Mouse (Mus musculus) stomach, embryonic 14.5 days (tissue): ENCODE data around the gene E330034G19Rik. TPM values are rescaled to one million over a fixed set of nuclear protein-coding genes. Genes with fewer than 3 reads are reported as not detected.

Experiments
- ATAC-seq: fragments of 200-750 bp; cut with Nextera tagmentation; 2 replicates; pipeline ENCODE4 v1.8.0; 2017; ENCODE audit warnings: low read depth, moderate TSS enrichment; ENCODE audit not compliant: insufficient number of reproducible peaks, insufficient read depth, low FRiP score
- H3K27ac ChIP-seq: fragments of 300-500 bp; sonication (generic); 2 replicates; pipeline ENCODE4 v1.5.1; 2014; ENCODE audit warnings: mild to moderate bottlenecking, low read length, moderate library complexity, mixed read lengths
- H3K27me3 ChIP-seq: fragments of 300-500 bp; sonication (generic); 2 replicates; pipeline ENCODE4 v1.6.1; 2014; ENCODE audit warnings: low read length, control low read depth, mixed read lengths; ENCODE audit not compliant: control insufficient read depth, insufficient read depth
- H3K36me3 ChIP-seq: fragments of 300-500 bp; sonication (generic); 2 replicates; pipeline ENCODE4 v1.6.1; 2014; ENCODE audit warnings: mild to moderate bottlenecking, control low read depth, low read length, moderate library complexity, mixed read lengths; ENCODE audit not compliant: control insufficient read depth, insufficient read depth
- H3K4me1 ChIP-seq: fragments of 300-500 bp; sonication (generic); 2 replicates; pipeline ENCODE4 v1.6.1; 2014; ENCODE audit warnings: low read length, control low read depth, mixed read lengths; ENCODE audit not compliant: control insufficient read depth, insufficient read depth
- H3K4me2 ChIP-seq: fragments of 300-500 bp; sonication (generic); replicated peaks from 2 replicates; pipeline ENCODE4 v1.6.1; 2014; ENCODE audit warnings: low read depth, low read length, control low read depth
- H3K4me3 ChIP-seq: fragments of 300-500 bp; sonication (generic); 2 replicates; pipeline ENCODE4 v1.5.1; 2014; ENCODE audit warnings: low read depth, low read length, control low read depth
- H3K9ac ChIP-seq: fragments of 300-500 bp; sonication (generic); replicated peaks from 2 replicates; pipeline ENCODE4 v1.6.1; 2014; ENCODE audit warnings: low read depth, mild to moderate bottlenecking, control low read depth, low read length, moderate library complexity, mixed read lengths
- H3K9me3 ChIP-seq: fragments of 300-500 bp; sonication (generic); 2 replicates; pipeline ENCODE4 v1.6.1; 2016; ENCODE audit warnings: low read depth, low read length, control low read depth; ENCODE audit not compliant: control insufficient read depth
- WGBS: fragments of 180-500 bp; shearing (Covaris S2); extraction: QIAGEN DNeasy Blood & Tissue Kit; methylation state at CpG from one replicate; pipeline ENCODE4 v1.1.7; 2014; 5-methylcytosine and 5-hydroxymethylcytosine counted together
- polyA plus RNA-seq: library from polyadenylated mRNA; unstranded; fragments of >200 nt; fragmentation: Nextera tagmentation; extraction: Ambion mirVana; gene quantifications from 2 replicates; pipeline ENCODE4 v1.2.1, GENCODE M21; 2014

The E330034G19Rik gene
- polyA plus RNA-seq = not detected in 2 replicates

DNA sequence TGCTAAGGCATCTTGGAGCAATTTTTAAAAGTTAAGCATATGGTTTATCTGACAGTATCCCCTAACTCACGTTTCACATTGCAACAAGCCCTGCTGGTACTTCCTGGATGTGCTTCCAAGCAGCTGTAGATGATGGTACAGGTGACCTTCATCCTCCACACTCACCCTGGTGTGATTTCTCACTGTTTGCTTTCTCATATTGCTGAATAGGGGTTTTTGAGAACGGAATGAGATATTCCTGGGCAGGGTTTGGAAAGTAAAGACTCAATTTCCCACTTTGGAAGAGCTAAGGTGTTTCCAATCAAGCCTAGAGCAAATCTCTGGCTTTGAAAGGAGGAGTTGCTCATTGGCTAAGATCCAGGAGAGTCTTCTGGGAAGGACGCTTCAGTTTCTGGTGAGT is at the start of gene E330034G19Rik:
TSS of gene E330034G19Rik (plus strand) at position 301 of the 400 bp plus-strand sequence.
- Histone ChIP-seq H3K4me2 (no peak within 1 kb of the TSS), H3K9ac (no peak within 1 kb of the TSS), H3K27me3 (no peaks in the 10 kb centered on the region), H3K4me1 (no peaks in the 10 kb centered on the region), H3K4me3 (no peak within 1 kb of the TSS), H3K36me3 (no peaks in the 10 kb centered on the region), H3K9me3 (no peaks in the 10 kb centered on the region), H3K27ac (no peak within 1 kb of the TSS)
- ATAC-seq = no peak
- WGBS = 45% methylated on average over 3 of the region's 3 CpGs

DNA sequence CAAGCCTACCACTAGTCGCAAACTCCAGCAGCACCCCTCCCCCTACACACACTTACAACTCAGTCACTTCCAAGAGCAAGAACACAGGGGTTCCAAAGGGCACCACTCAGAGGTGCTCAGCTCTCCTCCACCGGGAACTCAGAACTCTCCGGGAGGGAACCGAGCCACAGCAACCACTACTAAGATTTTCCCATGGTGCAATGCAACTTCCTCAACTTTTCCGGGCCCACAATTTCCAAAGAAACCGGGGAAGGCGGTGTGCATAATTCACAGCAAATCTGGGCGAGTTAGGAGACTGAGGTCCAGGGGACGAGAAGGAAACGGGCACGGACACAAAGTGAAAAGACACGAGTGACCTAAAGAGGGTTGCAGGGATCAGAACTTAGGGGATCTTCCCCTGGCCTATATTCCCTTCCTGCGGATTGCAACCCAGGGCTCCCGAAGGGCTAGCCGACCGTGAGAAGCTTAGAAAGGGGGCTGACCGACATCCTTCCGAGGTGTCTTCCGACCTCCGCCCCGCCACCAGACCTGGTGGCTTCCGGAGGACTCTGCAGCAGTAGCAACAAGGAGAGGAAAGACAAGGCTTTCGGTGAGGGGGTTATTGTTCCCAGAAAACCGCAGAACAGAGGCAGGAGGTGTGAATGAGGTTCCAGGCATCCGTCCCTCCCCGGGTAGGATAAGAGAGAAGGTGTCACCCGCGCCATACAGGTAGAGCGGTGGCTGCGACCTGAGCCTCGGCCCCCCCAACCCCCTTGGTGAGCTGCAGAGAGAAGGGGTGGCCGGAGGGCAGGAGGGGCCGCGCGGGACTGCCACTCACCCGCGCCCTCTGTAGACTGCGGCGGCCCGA is 48.5 kb upstream of the E330034G19Rik start:
- Histone ChIP-seq H3K27ac (peak overlapping the region; percentile 90), H3K4me1 (peaks cover 5% of the 10 kb centered on the region; the same call in 1 of the 2 replicates), H3K9ac (peak overlapping the region; percentile 83), H3K9me3 (no peaks in the 10 kb centered on the region), H3K4me3 (peak overlapping the region; percentile 84), H3K27me3 (no peaks in the 10 kb centered on the region), H3K36me3 (no peaks in the 10 kb centered on the region; the same call in 1 of the 2 replicates), H3K4me2 (peak overlapping the region; percentile 97)
- under 1% methylated on average over 40 of the region's 40 CpGs for WGBS
- no peak; the same call in 1 of the 2 replicates for ATAC-seq

DNA sequence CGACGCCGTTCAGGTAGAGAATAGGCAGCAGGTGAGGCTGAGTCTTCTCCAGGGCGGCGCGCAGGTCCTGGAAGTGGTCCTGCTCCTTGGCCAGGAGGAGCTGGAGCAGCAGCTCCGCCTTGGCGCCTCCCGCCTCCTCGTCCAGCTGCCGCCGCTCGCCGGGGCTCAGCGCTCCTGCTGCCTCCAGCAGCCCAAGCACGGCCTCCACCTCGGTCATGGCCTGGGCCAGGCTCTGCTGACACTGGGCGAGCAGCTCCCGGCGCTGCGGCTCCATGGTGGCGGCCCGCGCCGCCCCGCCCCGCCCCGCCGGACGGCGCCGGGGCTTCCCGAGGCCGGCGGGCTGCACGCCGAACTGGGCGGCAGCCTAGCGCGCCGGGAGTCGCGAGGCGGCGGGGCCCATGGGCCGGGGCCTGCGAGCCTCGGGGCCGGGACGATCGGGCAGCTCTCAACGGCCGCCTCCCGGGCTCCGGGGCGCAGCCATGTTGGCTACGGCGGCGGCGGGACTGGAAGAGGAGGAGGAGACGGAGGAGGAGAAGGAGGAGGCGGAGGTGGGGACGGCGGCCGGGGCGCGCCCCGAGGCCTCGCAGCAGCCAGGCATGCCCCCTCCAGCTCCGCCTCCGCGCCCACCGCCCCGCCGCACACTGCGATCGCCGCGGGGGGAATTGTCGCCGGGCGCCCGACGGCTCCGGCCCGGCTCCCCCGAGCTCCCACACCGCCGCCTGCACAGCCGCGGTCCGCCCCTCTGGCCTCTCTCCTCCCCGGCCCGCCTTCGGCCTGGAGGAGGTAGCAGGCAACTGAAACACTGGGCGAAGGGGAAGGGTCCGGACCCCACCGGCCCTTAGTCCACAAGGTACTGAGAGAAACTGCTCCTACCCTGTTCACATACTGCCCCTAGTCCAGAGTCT is 47.6 kb upstream of the E330034G19Rik start, which contains the start of gene Dlg5:
TSS of gene Dlg5 (minus strand) at position 744 of the 905 bp plus-strand sequence.
- Histone ChIP-seq H3K27me3 (no peaks in the 10 kb centered on the region), H3K36me3 (no peaks in the 10 kb centered on the region; the same call in 1 of the 2 replicates), H3K4me1 (peaks cover 3% of the 10 kb centered on the region; the same call in 1 of the 2 replicates), H3K9me3 (no peaks in the 10 kb centered on the region), H3K4me2 (peak within 1 kb of the TSS; percentile 97), H3K4me3 (peak within 1 kb of the TSS; percentile 84), H3K27ac (peak within 1 kb of the TSS; percentile 90), H3K9ac (peak within 1 kb of the TSS; percentile 83)
- ATAC-seq = peak; percentile 87
- WGBS = under 1% methylated on average over 84 of the region's 98 CpGs

DNA sequence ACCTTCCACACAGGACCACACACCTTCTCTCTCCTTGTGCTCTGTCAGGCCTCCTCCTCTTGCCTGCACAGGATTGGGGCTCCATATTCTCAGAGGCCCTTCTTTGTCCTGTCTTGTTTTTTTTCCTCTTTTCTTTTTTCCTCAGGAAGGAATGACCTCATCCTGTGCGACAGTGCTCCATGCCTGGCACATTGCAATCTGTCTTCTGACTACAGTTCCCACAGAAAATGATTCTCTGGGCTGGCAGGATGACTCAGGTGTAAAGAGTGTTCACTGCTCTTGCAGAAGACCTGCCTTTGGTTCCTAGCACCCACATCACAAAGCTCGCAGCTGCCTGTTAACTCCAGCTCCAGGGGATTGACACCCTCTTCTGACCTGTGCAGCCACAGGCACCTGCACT is 43.1 kb upstream of the E330034G19Rik start:
- no peak overlapping the region for H3K4me2 ChIP-seq
- no peaks in the 10 kb centered on the region for H3K27me3 ChIP-seq
- ATAC-seq = no peak
- 51% methylated on average over 2 of the region's 2 CpGs for WGBS
- H3K4me3 ChIP-seq = no peak overlapping the region
- H3K4me1 ChIP-seq = peaks cover 15% of the 10 kb centered on the region
- H3K36me3 ChIP-seq = no peaks in the 10 kb centered on the region
- H3K9me3 ChIP-seq = no peaks in the 10 kb centered on the region
- H3K27ac ChIP-seq = no peak overlapping the region; the same call in 1 of the 2 replicates
- no peak overlapping the region for H3K9ac ChIP-seq

DNA sequence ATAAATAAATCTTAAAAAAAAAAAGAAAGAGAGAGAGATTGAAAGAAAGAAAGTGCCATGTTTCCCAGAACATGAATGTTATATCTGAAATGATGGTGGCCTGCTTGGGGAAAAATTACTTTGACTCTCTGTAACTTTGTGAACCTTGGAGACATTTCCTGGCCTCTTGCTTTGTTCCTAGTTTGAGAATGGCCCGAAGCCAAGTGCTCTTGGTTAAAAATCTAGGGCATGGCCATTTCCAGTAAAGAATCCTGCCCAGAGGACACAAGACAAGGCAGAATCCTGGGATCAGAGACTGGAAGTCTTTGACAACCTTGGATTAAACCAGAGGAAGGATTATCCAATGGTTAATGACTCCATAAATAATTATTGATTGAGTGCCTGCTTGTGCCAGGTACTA is 41.7 kb upstream of the E330034G19Rik start:
- WGBS = 84% methylated on average over 1 of the region's 1 CpGs
- no peak overlapping the region for H3K4me2 ChIP-seq
- H3K36me3 ChIP-seq = no peaks in the 10 kb centered on the region
- H3K4me3 ChIP-seq = no peak overlapping the region
- no peak overlapping the region for H3K9ac ChIP-seq
- no peaks in the 10 kb centered on the region for H3K27me3 ChIP-seq
- no peak overlapping the region for H3K27ac ChIP-seq
- no peak for ATAC-seq
- no peaks in the 10 kb centered on the region for H3K9me3 ChIP-seq
- peaks cover 15% of the 10 kb centered on the region for H3K4me1 ChIP-seq

DNA sequence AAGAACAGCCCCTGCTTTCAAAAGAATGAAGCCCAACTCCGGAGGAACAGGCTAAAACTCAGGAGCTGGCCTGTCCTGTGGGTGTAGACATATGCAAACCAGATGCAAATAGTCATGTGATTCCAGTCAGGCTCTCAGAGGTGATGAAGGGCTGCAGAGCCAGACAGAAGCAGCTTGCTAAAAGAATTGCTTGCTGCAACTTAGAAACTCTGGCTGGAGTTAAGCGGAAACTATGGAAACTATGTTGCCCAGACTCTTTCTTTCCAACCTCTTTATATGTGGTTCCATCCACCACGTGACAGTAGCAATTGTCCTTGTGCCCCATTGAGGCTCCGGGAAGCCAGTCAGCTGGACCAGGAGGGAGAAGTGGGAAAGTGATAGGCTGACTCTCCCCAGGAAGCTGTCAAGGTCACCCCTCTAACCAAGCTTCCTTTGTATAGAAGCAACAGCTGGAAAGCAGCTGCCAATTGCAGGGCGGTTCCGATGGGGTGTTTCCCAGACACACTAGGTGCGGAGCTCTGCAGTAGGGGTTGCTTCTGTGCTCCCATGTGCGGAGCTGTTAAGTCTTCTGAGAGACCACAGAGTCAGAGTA is 39.3 kb upstream of the E330034G19Rik start:
- Histone ChIP-seq H3K9ac (no peak overlapping the region), H3K27me3 (no peaks in the 10 kb centered on the region), H3K4me2 (peak overlapping the region; percentile 2; the same call in 1 of the 2 replicates)

DNA sequence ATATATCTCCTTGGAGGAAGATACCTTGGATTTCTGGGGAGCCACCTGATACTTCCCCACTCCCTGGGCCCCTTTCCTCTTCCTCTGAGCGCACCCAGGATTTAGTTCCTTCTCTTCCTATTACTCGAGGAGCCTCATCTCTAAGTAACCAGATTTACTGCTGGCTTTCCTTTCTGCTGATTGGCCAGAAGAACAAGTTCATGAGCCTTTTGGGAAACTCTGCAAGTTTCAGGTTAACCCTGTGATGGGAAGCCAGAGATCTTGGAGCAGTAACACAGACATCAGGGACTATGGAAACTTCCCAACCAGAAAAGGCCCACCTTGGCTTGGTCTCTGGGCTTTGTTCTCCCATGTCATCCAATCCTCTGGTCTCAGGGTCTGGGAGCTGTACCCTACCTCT is 37.1 kb upstream of the E330034G19Rik start:
- Histone ChIP-seq H3K4me1 (peaks cover 15% of the 10 kb centered on the region), H3K9me3 (no peaks in the 10 kb centered on the region), H3K36me3 (no peaks in the 10 kb centered on the region), H3K27me3 (no peaks in the 10 kb centered on the region), H3K27ac (no peak overlapping the region), H3K9ac (no peak overlapping the region), H3K4me3 (no peak overlapping the region), H3K4me2 (no peak overlapping the region)
- no peak for ATAC-seq
- WGBS = 51% methylated on average over 2 of the region's 2 CpGs

More for the DNA sequence above, 39.3 kb upstream of the E330034G19Rik start:
- no peaks in the 10 kb centered on the region for H3K36me3 ChIP-seq
- ATAC-seq = peak; percentile 87
- peaks cover 15% of the 10 kb centered on the region for H3K4me1 ChIP-seq
- peak overlapping the region; percentile 85 for H3K27ac ChIP-seq
- H3K9me3 ChIP-seq = no peaks in the 10 kb centered on the region
- 4% methylated on average over 8 of the region's 8 CpGs for WGBS
- H3K4me3 ChIP-seq = no peak overlapping the region

DNA sequence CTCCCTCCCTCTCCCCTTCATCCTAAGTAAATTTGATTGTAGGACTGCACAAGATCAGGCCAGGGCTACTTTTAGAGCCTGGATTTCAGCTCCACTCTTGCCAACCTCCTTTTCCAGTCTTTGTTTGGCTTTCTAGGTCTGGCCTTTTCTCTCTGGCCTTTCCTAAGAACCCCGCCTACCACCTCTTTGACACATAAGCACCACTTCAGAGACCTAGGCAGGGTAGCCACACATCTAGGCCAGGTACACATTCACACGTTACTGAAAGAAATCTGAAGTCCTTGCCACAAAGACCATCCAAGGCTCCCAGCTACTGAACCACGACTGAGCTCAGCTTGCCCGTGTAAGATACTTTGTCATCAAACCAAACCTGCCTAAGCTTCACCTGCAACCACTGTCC is 32.6 kb upstream of the E330034G19Rik start:
- Histone ChIP-seq H3K9ac (no peak overlapping the region), H3K27me3 (no peaks in the 10 kb centered on the region), H3K4me2 (no peak overlapping the region), H3K4me1 (peaks cover 16% of the 10 kb centered on the region), H3K4me3 (no peak overlapping the region), H3K27ac (no peak overlapping the region), H3K9me3 (no peaks in the 10 kb centered on the region), H3K36me3 (no peaks in the 10 kb centered on the region)
- 59% methylated on average over 4 of the region's 4 CpGs for WGBS
- no peak for ATAC-seq
